Mouse (Mus musculus) yolk sac, embryonic 10.5 days (tissue): Measurements from ENCODE around the gene Lrrc31.
A peak's percentile ranks its signal among the peaks of the same experiment; 100 is the strongest.
"Not testable (repeated sequence)": the region's sequence is repeated elsewhere in the genome, so short reads cannot be mapped to it uniquely, and the experiment has no call there.

Experiments used
- DNase-seq: peaks from one replicate; pipeline ENCODE4 v3.0.0-alpha.2; 2017; ENCODE audit warnings: low spot score

Gene Lrrc31

GRCm38 (mm10) chr3:30699711-30700505, at the start of gene Lrrc31:
Gene Lrrc31, minus strand, starts transcription at chr3:30699843.
- not testable (repeated sequence) for DNase-seq

GRCm38 (mm10) chr3:30748316-30748715, 48.7 kb upstream of the Lrrc31 start:
- DNase-seq = no peak

- no peak for DNase-seq
Measured at GRCm38 (mm10) chr3:30746006-30746405, 46.4 kb upstream of the Lrrc31 start, which contains the start of gene Samd7. Gene Samd7, plus strand, starts transcription at chr3:30746293.

DNA sequence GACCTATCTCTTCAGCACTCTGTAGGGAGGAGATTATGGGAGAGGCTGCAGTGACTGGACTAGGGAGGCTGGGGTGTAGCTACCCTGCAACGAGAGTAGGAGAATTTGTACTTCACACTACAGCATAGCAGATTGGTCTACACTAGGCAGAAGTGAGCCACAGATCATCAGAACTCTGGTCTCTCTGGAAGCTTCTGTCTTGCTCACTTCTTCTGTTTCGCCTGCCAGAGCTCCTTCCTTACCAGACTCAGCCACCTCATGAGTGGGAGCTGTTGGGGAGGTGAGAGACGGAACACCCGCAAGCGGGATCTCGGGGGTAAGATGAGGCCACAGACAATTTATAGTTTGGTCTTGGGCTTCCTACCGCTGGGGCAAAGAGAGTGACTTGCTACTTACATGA, 43.2 kb upstream of the Lrrc31 start:
- DNase-seq = no peak

GRCm38 (mm10) chr3:30741306-30741705, 41.7 kb upstream of the Lrrc31 start:
- DNase-seq = no peak

DNA sequence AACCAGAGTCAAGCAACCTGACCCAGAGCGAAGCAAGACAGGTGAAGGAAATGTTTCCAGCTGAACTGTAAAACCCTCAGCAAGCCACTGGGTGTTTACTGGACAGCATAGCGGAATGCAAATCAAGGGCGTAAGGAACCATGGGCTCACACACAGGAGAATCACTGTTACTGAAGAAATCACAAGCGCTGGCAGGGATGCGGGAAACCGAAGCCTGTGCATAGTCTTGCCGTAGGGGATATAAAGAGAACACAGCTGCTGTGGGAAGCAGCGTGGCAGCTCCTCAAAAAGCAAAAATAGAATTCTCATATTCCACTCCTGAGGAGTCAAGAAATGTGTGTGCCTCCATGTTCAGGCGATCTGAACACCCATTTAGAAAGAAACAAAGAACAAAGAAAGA, 37.2 kb upstream of the Lrrc31 start:
- no peak for DNase-seq

DNA sequence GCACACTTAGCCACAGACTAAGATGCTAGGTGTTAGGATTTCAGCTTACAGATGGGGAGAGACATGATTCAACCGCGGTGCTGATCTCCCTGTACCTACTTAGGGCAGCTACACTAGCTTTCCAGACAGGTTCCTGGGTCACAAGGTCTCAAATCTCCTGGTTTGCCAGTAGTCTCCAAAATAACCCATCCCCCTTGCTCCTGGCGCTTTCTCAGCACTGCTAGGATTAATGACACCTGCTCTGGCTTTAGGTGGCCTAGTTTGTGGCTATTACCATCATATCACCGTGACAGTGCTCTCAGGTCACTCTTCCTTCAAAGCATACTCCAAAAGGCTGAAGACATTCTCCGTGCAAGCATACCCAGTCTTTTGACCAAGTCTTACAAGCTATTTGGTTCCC, 29.4 kb upstream of the Lrrc31 start:
- no peak for DNase-seq

- no peak for DNase-seq
Measured at GRCm38 (mm10) chr3:30727209-30727608, 27.6 kb upstream of the Lrrc31 start.

- DNase-seq = no peak
Measured at GRCm38 (mm10) chr3:30725514-30725913, 25.9 kb upstream of the Lrrc31 start.

- DNase-seq = no peak
Measured at GRCm38 (mm10) chr3:30724848-30725465, 25.3 kb upstream of the Lrrc31 start.

- DNase-seq = no peak
Measured at GRCm38 (mm10) chr3:30724105-30724824, 24.6 kb upstream of the Lrrc31 start.

GRCm38 (mm10) chr3:30723179-30723578, 23.5 kb upstream of the Lrrc31 start:
- DNase-seq = no peak

GRCm38 (mm10) chr3:30722461-30722860, 22.8 kb upstream of the Lrrc31 start:
- DNase-seq = no peak

GRCm38 (mm10) chr3:30722036-30722435, 22.4 kb upstream of the Lrrc31 start:
- DNase-seq = no peak

- no peak for DNase-seq
Measured at GRCm38 (mm10) chr3:30718649-30719048, 19.0 kb upstream of the Lrrc31 start.

DNA sequence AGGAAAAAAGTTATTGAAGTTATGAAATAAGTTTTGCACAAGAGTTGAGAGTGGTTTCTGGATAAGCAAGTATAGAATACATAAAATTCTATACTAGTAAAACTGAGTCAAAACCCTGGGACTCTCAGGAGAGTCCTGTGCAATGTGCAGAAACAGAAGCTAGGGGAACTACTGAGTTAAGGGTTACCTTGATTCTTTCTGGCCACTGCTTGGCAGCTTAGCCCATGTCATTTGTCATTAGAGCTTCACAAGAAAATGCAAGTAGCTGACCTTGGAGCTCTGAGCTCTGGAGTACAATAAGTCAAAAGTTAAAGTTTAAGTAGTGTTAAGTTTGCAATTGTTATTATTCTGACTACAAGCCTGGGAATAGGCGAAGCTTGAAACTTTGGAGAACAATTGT, 13.7 kb upstream of the Lrrc31 start:
- no peak for DNase-seq

- no peak for DNase-seq
Measured at GRCm38 (mm10) chr3:30710191-30710590, 10.5 kb upstream of the Lrrc31 start.

- DNase-seq = no peak
Measured at GRCm38 (mm10) chr3:30706614-30707276, 7.1 kb upstream of the Lrrc31 start.

DNA sequence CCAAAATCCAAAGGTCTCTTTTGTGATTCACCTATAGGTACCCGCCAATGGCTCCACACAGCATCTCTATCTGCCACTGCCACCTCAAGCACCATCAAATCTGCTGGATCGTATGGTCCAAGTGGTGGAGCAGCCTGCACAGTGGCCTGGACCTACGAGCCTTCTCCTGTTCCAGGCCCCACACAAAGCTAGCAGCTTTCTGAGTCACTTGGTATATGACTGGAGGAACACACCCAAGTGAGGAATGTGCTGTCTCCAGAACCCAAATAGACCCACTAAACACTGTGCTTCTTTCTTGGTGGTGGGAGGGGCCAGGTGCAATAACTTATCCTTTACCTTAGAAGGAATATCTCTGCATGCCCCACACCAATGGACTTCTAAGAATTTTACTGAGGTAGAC, 6.3 kb upstream of the Lrrc31 start:
- no peak for DNase-seq

DNA sequence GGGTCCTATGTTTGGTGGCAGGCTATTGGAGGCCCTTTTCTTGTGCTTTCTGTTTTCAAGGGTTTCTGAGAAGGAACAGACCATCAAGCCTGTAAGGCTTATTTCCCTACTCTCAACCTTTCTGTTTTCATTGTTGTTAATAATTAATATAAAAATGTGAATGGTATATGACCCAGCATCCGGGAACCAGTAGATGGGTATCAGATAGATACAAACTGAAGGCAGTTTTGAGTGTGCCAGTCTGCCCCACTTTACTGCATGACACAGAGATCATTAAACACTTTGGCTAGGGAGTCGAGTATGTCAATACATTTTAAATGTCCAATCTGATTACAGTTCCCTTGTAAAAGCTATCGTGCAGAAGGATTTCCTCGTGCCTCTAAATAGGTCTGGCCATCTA, 1.8 kb downstream of the Lrrc31 start:
- no peak for DNase-seq

- DNase-seq = peak; percentile 15
Measured at GRCm38 (mm10) chr3:30696346-30696745, 3.3 kb downstream of the Lrrc31 start.

- DNase-seq = no peak
Measured at GRCm38 (mm10) chr3:30695661-30696060, 4.0 kb downstream of the Lrrc31 start.
